Mouse (Mus musculus) macrophage (primary cell): ENCODE results near the gene Rrp15. TPM values are rescaled to one million over a fixed set of nuclear protein-coding genes. Genes with fewer than 3 reads are reported as not detected.
A peak's percentile ranks its signal among the peaks of the same experiment; 100 is the strongest.
"Not testable (repeated sequence)": the region's sequence is repeated elsewhere in the genome, so short reads cannot be mapped to it uniquely, and the experiment has no call there.

ENCODE experiments used
- H3K27ac ChIP-seq: fragments of 350-480 bp; formaldehyde crosslinking; 2 replicates; pipeline ENCODE4 v1.9.0; 2021
- H3K36me3 ChIP-seq: fragments of 350-480 bp; formaldehyde crosslinking; 2 replicates; pipeline ENCODE4 v1.9.0; 2021; ENCODE audit errors: inconsistent target
- H3K4me3 ChIP-seq: fragments of 350-480 bp; formaldehyde crosslinking; 2 replicates; pipeline ENCODE4 v1.9.0; 2021; ENCODE audit errors: inconsistent target
- H3K79me2 ChIP-seq: fragments of 350-480 bp; formaldehyde crosslinking; 2 replicates; pipeline ENCODE4 v1.9.0; 2021; ENCODE audit errors: inconsistent target
- WGBS: methylation state at CpG from one replicate; pipeline ENCODE4 v1.1.7; 2026; ENCODE audit warnings: inconsistent platforms; ENCODE audit not compliant: missing documents; 5-methylcytosine and 5-hydroxymethylcytosine counted together
- polyA plus RNA-seq: library from polyadenylated mRNA; stranded (reverse); fragments of 250-400 nt; gene quantifications from 3 replicates; pipeline ENCODE4 v1.2.4, GENCODE M21; 2018; ENCODE audit warnings: inconsistent platforms
- total RNA-seq, 78 experiments: library from RNA; depleted of rRNA; stranded (reverse); fragments of 250-400 nt; gene quantifications; 1 replicate in 9 of 78; 2 replicates in 24 of 78; 3 replicates in 43 of 78; 4 replicates in 2 of 78; pipeline ENCODE4 v1.2.4; 2018; ENCODE audit warnings: inconsistent platforms in 56 of 78

Rrp15 gene
- 10 to 100 TPM in 4 of 26 experiments, 1 to 10 TPM in 22; 3.1 to 13.9 (median 7.5) TPM for total RNA-seq (2018; cell fraction: chromatin; rRNA removed)
- total RNA-seq (2018; cell fraction: cytosol; rRNA removed), result 10 to 100 TPM in 3 of 26 experiments, 1 to 10 TPM in 23; 5.4 to 11.4 (median 8.0) TPM
- total RNA-seq (2018; cell fraction: nucleus; rRNA removed), result 10 to 100 TPM in 2 of 26 experiments, 1 to 10 TPM in 24; 2.2 to 21.0 (median 4.9) TPM
- polyA plus RNA-seq, result 7.4 to 26.7 TPM (median 15.2 TPM) in 3 replicates

GRCm38 (mm10) chr1:186748724-186749653 is at the start of gene Rrp15:
Gene Rrp15 (minus strand): TSS chr1:186749358.
- WGBS, result under 1% methylated on average over 46 of the region's 46 CpGs
- H3K4me3 ChIP-seq, result peak within 1 kb of the TSS; percentile 89
- H3K79me2 ChIP-seq, result peaks cover 50% of the 10 kb centered on the region
- peak within 1 kb of the TSS; percentile 57 for H3K27ac ChIP-seq
- H3K36me3 ChIP-seq, result no peaks in the 10 kb centered on the region

DNA sequence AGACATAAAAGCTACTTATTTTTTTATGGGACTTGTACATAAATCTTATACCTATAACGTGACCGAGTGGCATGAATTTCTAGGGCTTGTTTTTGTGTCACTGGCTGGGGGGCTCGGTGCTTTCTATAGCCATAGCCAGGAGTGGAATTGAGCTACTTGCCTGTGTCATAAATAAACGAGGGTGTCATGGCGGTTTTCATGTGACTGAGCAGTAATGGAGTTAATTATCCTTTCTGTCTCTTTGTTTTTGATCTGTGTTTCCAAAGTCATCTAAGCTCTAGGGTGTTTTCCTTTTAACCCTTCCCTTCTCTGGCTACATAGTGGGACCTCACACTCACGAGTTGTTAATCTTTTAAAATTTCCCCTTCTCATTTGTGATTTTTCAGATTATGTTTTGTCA is 48.8 kb upstream of the Rrp15 start:
- Histone ChIP-seq H3K27ac (no peak overlapping the region), H3K4me3 (no peak overlapping the region), H3K79me2 (no peaks in the 10 kb centered on the region), H3K36me3 (no peaks in the 10 kb centered on the region)
- WGBS, result 80% methylated on average over 5 of the region's 6 CpGs

GRCm38 (mm10) chr1:186785359-186785758 is 36.2 kb upstream of the Rrp15 start:
- Histone ChIP-seq H3K36me3 (no peaks in the 10 kb centered on the region), H3K4me3 (no peak overlapping the region), H3K79me2 (no peaks in the 10 kb centered on the region), H3K27ac (no peak overlapping the region)
- 90% methylated on average over 4 of the region's 4 CpGs for WGBS

DNA sequence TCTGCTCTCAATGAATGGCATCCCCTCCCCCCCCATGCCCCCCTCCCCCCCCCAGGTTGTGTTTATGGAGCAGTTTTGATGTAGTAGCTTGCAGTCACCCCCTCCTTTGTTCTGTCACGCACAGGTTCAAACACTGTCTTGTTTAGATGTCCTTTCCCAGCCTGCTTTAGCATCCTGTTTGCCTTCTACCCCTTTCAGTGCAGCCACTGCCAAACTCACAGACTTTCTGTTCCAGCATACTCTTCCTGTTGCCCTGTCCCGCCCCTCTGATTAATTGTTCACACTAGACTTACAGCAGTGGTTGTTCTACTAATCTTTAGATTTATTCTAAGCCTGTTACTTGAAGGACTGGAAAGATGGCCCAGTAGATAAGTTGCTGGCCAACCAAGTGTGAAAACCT is 31.7 kb upstream of the Rrp15 start:
- WGBS, result 38% methylated on average over 2 of the region's 2 CpGs
- no peaks in the 10 kb centered on the region for H3K79me2 ChIP-seq
- no peak overlapping the region for H3K4me3 ChIP-seq
- no peaks in the 10 kb centered on the region for H3K36me3 ChIP-seq
- H3K27ac ChIP-seq, result no peak overlapping the region

- Histone ChIP-seq H3K36me3 (no peaks in the 10 kb centered on the region), H3K79me2 (no peaks in the 10 kb centered on the region), H3K27ac (no peak overlapping the region), H3K4me3 (no peak overlapping the region)
- 65% methylated on average over 3 of the region's 3 CpGs for WGBS
Observed at GRCm38 (mm10) chr1:186773124-186773523, 24.0 kb upstream of the Rrp15 start.

DNA sequence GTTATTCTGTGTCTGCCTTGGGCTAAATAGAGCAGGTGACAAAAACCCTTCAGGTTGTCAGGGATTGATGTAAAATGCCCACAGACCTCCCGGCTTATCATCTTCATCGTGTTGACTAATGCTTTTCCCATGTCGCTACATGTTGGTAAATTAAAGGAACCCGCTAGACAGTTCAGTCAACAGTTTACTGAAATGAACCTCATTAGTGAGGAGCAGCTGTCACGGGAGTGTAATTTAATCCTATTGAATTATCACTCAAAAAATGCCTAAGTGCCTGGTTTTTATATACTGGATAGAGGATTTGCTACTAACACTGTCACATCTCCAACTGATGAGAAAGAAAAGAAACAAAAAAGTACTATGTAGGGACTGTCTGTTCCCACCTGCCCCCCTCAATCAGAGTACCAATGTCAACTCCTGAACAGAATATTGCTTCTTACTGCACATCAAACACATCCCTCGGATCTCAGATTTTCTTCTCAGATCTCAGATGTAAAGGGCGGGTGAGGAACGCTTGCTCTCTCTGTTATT is 23.5 kb upstream of the Rrp15 start:
- 95% methylated on average over 8 of the region's 8 CpGs for WGBS

DNA sequence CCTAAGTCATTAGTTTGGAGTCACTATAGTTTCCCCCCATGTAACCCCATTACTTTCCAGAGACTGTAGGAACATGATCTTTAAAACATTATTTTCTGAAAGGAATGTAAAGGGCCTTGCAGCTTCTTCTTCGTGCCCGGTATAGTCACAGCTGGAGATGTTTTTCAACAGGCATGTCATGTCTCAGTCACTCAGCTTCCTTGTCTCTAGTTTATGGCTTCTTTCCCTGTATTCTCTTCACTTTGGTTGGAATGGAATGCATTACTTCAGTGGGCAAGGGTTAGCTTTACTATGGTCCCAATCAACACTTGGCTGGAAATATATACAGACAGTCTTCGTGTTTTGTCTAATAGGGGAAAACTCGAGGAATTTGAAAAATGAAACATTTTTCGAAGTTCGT is 22.8 kb upstream of the Rrp15 start:
- no peaks in the 10 kb centered on the region for H3K79me2 ChIP-seq
- 85% methylated on average over 6 of the region's 6 CpGs for WGBS
- H3K4me3 ChIP-seq, result no peak overlapping the region
- H3K36me3 ChIP-seq, result no peaks in the 10 kb centered on the region
- H3K27ac ChIP-seq, result no peak overlapping the region

More for the DNA sequence above, 23.5 kb upstream of the Rrp15 start:
- Histone ChIP-seq H3K79me2 (no peaks in the 10 kb centered on the region), H3K4me3 (no peak overlapping the region), H3K36me3 (no peaks in the 10 kb centered on the region), H3K27ac (no peak overlapping the region)

DNA sequence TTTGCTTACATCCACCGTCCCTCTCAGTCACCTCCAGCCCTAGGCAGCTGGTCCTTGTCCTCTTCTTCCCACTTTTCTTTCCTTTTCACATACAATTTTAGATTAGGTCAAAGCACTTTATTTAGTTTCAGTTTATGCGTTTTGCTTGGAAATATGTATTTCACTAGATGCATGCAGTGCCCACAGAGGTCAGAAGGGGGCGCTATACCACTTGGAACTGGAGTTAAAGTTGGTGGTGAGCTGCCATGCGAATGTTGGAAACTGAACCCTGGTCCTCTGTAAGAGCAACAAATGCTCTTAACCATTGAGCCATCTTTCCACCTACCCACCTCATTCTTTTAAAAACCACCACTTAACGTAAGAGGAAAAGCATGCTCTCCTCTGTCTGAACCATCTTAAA is 21.5 kb upstream of the Rrp15 start:
- Histone ChIP-seq H3K27ac (no peak overlapping the region), H3K79me2 (no peaks in the 10 kb centered on the region), H3K4me3 (no peak overlapping the region), H3K36me3 (no peaks in the 10 kb centered on the region)
- 81% methylated on average over 5 of the region's 5 CpGs for WGBS

GRCm38 (mm10) chr1:186768392-186768791 is 19.2 kb upstream of the Rrp15 start:
- 91% methylated on average over 1 of the region's 1 CpGs for WGBS
- H3K4me3 ChIP-seq, result no peak overlapping the region
- H3K27ac ChIP-seq, result no peak overlapping the region
- H3K36me3 ChIP-seq, result no peaks in the 10 kb centered on the region
- H3K79me2 ChIP-seq, result no peaks in the 10 kb centered on the region

GRCm38 (mm10) chr1:186763451-186763850 is 14.3 kb upstream of the Rrp15 start:
- H3K27ac ChIP-seq, H3K36me3 ChIP-seq, H3K79me2 ChIP-seq, H3K4me3 ChIP-seq: not testable (repeated sequence)
- 65% methylated on average over 5 of the region's 6 CpGs for WGBS

DNA sequence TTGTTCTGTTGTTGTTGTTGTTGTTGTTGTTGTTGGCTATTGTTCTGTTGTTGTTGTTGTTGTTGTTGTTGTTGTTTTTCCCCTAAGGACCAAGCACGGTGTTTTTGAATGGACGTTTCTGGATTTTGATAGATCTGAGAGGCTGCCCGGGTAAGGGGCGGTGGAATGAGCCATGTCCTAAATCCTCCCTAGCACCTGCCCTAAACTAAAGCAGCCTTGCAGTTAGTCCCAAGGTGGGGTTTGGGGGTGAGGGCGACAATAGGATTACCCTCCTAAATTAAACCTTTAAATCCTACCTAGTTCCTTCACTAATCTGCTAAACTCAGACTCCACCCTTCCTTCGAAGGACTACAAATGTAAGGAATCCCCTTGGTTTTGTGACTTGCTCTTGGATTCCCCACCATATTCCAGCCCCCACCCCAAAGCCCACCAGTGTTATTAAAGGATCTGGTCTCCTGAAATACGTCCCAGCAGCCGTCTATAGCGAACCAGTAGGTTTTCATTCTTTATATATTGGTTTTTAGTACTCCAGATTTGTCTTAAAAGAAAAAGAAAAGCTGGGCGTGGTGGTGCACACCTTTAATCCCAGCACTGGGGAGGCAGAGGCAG is 621 bp upstream of the Rrp15 start:
- Histone ChIP-seq H3K79me2 (peaks cover 42% of the 10 kb centered on the region), H3K27ac (peak overlapping the region; percentile 57), H3K4me3 (peak overlapping the region; percentile 89), H3K36me3 (no peaks in the 10 kb centered on the region)
- 41% methylated on average over 9 of the region's 10 CpGs for WGBS

- no peak overlapping the region for H3K27ac ChIP-seq
- no peak overlapping the region for H3K4me3 ChIP-seq
- 91% methylated on average over 7 of the region's 7 CpGs for WGBS
- peaks cover 13% of the 10 kb centered on the region; the same call in 1 of the 2 replicates for H3K36me3 ChIP-seq
- peaks cover 45% of the 10 kb centered on the region for H3K79me2 ChIP-seq
Observed at GRCm38 (mm10) chr1:186739828-186740227, 9.3 kb downstream of the Rrp15 start.

DNA sequence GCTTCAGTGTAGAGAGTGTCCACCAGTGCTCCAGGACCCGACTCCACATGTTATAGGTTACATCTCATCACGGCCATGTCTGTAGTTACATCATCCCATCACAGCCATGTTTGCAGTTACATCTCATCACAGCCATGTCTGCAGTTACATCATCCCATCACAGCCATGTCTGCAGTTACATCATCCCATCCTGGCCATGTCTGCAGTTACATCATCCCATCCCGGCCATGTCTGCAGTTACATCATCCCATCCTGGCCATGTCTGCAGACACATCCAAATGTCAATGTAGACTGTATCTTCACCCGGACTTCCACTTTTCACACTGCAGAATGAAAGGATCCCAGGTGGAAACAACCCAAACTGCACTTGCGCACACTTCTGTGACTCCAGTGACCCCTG is 13.6 kb downstream of the Rrp15 start:
- Histone ChIP-seq H3K79me2 (peaks cover 2% of the 10 kb centered on the region; the same call in 1 of the 2 replicates), H3K36me3 (peaks cover 13% of the 10 kb centered on the region; the same call in 1 of the 2 replicates), H3K27ac (no peak overlapping the region), H3K4me3 (no peak overlapping the region)
- WGBS, result 88% methylated on average over 5 of the region's 5 CpGs

DNA sequence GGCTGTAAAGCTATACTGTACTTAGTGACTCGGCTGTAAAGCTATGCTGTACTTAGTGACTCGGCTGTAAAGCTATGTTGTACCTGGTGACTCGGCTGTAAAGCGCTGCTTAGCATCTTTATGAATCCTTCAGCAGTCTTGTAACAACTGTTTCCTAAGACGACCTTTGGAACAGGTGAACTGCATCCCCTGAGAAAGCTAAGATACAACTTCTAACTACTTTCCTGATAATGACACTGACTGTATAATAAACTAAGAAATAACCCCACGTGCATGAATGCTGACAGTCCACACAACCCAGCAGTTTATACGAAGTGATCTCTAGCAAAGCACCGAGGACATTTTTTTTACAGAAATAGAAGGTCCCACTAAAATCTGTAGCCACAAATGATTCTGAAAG is 16.1 kb downstream of the Rrp15 start:
- no peaks in the 10 kb centered on the region for H3K36me3 ChIP-seq
- no peak overlapping the region for H3K4me3 ChIP-seq
- WGBS, result 95% methylated on average over 8 of the region's 8 CpGs
- H3K27ac ChIP-seq, result no peak overlapping the region
- no peaks in the 10 kb centered on the region for H3K79me2 ChIP-seq
